Mouse (Mus musculus): ENCODE data around the gene Fga.

GRCm38 (mm10) chr3:83080567-83081055, 54.7 kb downstream of the Fga start:
- peak; percentile 86 for TF ChIP-seq CTCF (IDR thresholded peaks at IDR 0.05; ENCODE audit: low read depth)
- TF ChIP-seq EP300 (IDR thresholded peaks at IDR 0.05; ENCODE audit: low read depth): no peak

Measured in heart, postnatal 0 days (tissue).